Mouse (Mus musculus) layer of hippocampus, adult 2 months (tissue): ENCODE measurements around the gene Btrc. TPM values are rescaled to one million over a fixed set of nuclear protein-coding genes. Genes with fewer than 3 reads are reported as not detected.

Source experiments
- DNase-seq, 2 experiments: peaks; one replicate each; pipeline ENCODE4 v3.0.0; 2022; ENCODE audit warnings: low spot score in 2 of 2
- H3K27ac ChIP-seq: fragments of 200-600 bp; 2 replicates; pipeline ENCODE4 v1.8.1; 2022
- H3K4me3 ChIP-seq: fragments of 200-600 bp; 2 replicates; pipeline ENCODE4 v1.8.1; 2022; ENCODE audit warnings: mild to moderate bottlenecking
- CTCF ChIP-seq: fragments of 200-600 bp; conservative IDR thresholded peaks from 2 replicates; pipeline ENCODE4 v1.8.1; 2022; ENCODE audit warnings: antibody characterized with exemption, mild to moderate bottlenecking, moderate library complexity
- total RNA-seq, 2 experiments: library from RNA; stranded (reverse); gene quantifications; 2 replicates each; pipeline ENCODE4 v1.2.3; 2021

Gene Btrc
- total RNA-seq, 2 experiments from 2014 or later: 92.9 to 93.9 TPM

GRCm38 (mm10) chr19:45579416-45579815, 215.9 kb downstream of the Btrc start:
- H3K27ac ChIP-seq: no peak overlapping the region
- TF ChIP-seq CTCF: no peak
- no peak for DNase-seq
- H3K4me3 ChIP-seq: no peak overlapping the region

Other genes starting within 250 kb of the Btrc start
- not detected for gene Tlx1, start 213.1 kb upstream of the Btrc start, total RNA-seq
- gene Lbx1, start 127.9 kb upstream of the Btrc start, total RNA-seq: not detected
- 1 to 10 TPM; 9.9 TPM for gene Poll, start 196.8 kb downstream of the Btrc start, total RNA-seq
- 10 to 100 TPM; 55.4 to 65.4 TPM for gene Gm17018, start 196.9 kb downstream of the Btrc start, total RNA-seq